Mouse (Mus musculus) gastrocnemius, postnatal 25 days (tissue): ENCODE results near the gene Eif3d. TPM values are rescaled to one million over a fixed set of nuclear protein-coding genes. Genes with fewer than 3 reads are reported as not detected.
"Not testable (repeated sequence)": the region's sequence is repeated elsewhere in the genome, so short reads cannot be mapped to it uniquely, and the experiment has no call there.

Experiments
- DNase-seq: peaks from one replicate; pipeline ENCODE4 v3.0.0; 2022
- long read RNA-seq, 2 experiments: library from polyadenylated mRNA; stranded (forward); transcript quantifications; one replicate each; pipeline ENCODE4 v2.0.0; 2021
- total RNA-seq, 2 experiments: library from RNA; stranded (reverse); gene quantifications; 1 replicate in 1 of 2; 2 replicates in 1 of 2; pipeline ENCODE4 v1.2.3; 2021

The Eif3d gene
- total RNA-seq, result 10 to 100 TPM; 52.8 to 52.9 TPM
- long read RNA-seq, experiment 1, transcript Eif3d-201 (15 exons, 1,899 nt), result major isoform, 16 of 21 reads
- long read RNA-seq, experiment 1, partial matches to known transcripts, result 3 of 21 reads
- long read RNA-seq, experiment 1, other reads (novel, unspliced or antisense), result 2 of 21 reads
- long read RNA-seq, experiment 2, transcript Eif3d-201 (15 exons, 1,899 nt), result major isoform, 38 of 47 reads
- long read RNA-seq, experiment 2, partial matches to known transcripts, result 4 of 47 reads
- long read RNA-seq, experiment 2, other reads (novel, unspliced or antisense), result 5 of 47 reads

- peak; percentile 92 for DNase-seq
These were observed at the start of gene Eif3d for GRCm38 (mm10) chr15:77970470-77971292. Eif3d (minus strand) TSS chr15:77970813.

GRCm38 (mm10) chr15:78014046-78014445 is 43.4 kb upstream of the Eif3d start:
- DNase-seq, result no peak

GRCm38 (mm10) chr15:78008206-78008605 is 37.6 kb upstream of the Eif3d start:
- DNase-seq, result not testable (repeated sequence)

GRCm38 (mm10) chr15:78003929-78004328 is 33.3 kb upstream of the Eif3d start:
- DNase-seq, result no peak

- DNase-seq, result no peak
These were observed 30.8 kb upstream of the Eif3d start for GRCm38 (mm10) chr15:78001400-78001799.

- peak; percentile 45 for DNase-seq
These were observed 17.9 kb upstream of the Eif3d start for GRCm38 (mm10) chr15:77988541-77988940.

GRCm38 (mm10) chr15:77983391-77983790 is 12.8 kb upstream of the Eif3d start:
- DNase-seq, result no peak

- DNase-seq, result peak; percentile 17
These were observed 11.8 kb upstream of the Eif3d start for GRCm38 (mm10) chr15:77982195-77982939.

GRCm38 (mm10) chr15:77981181-77981680 is 10.6 kb upstream of the Eif3d start:
- no peak for DNase-seq

- no peak for DNase-seq
These were observed 8.8 kb upstream of the Eif3d start for GRCm38 (mm10) chr15:77979427-77979865.

- no peak for DNase-seq
These were observed 7.0 kb upstream of the Eif3d start for GRCm38 (mm10) chr15:77977663-77978062.

GRCm38 (mm10) chr15:77974165-77974841 is 3.7 kb upstream of the Eif3d start:
- no peak for DNase-seq

GRCm38 (mm10) chr15:77969940-77970469 is 608 bp downstream of the Eif3d start:
- DNase-seq, result no peak

GRCm38 (mm10) chr15:77965117-77965528 is 5.5 kb downstream of the Eif3d start:
- DNase-seq, result no peak

GRCm38 (mm10) chr15:77962447-77962846 is 8.2 kb downstream of the Eif3d start:
- no peak for DNase-seq

- DNase-seq, result no peak
These were observed 9.9 kb downstream of the Eif3d start for GRCm38 (mm10) chr15:77960693-77961092.

- no peak for DNase-seq
These were observed 12.5 kb downstream of the Eif3d start for GRCm38 (mm10) chr15:77958071-77958470.

GRCm38 (mm10) chr15:77957625-77958024 is 13.0 kb downstream of the Eif3d start:
- DNase-seq, result no peak

- DNase-seq, result peak; percentile 83
These were observed 14.2 kb downstream of the Eif3d start, which contains the start of gene Foxred2 for GRCm38 (mm10) chr15:77956404-77956901. Foxred2 (minus strand) TSS chr15:77956722.

GRCm38 (mm10) chr15:77955440-77956403 is 14.9 kb downstream of the Eif3d start:
- no peak for DNase-seq
